Mouse (Mus musculus) hindbrain, embryonic 15.5 days (tissue): ENCODE data around the gene Plekhm3. TPM values are rescaled to one million over a fixed set of nuclear protein-coding genes. Genes with fewer than 3 reads are reported as not detected.

Source experiments
- ATAC-seq: fragments of 200-750 bp; cut with Nextera tagmentation; 2 replicates; pipeline ENCODE4 v1.8.0; 2017; ENCODE audit warnings: low read depth, moderate number of reproducible peaks, moderate TSS enrichment; ENCODE audit not compliant: low FRiP score
- H3K27ac ChIP-seq: fragments of 300-500 bp; sonication (generic); replicated peaks from 2 replicates; pipeline ENCODE4 v1.5.1; 2015; ENCODE audit warnings: mild to moderate bottlenecking, inconsistent platforms
- H3K27me3 ChIP-seq: fragments of 300-500 bp; sonication (generic); 2 replicates; pipeline ENCODE4 v1.6.1; 2015; ENCODE audit warnings: control low read depth, inconsistent platforms
- H3K36me3 ChIP-seq: fragments of 300-500 bp; sonication (generic); 2 replicates; pipeline ENCODE4 v1.6.1; 2015; ENCODE audit warnings: control low read depth, inconsistent platforms
- H3K4me1 ChIP-seq: fragments of 300-500 bp; sonication (generic); replicated peaks from 2 replicates; pipeline ENCODE4 v1.6.1; 2015; ENCODE audit warnings: control low read depth, inconsistent platforms
- H3K4me2 ChIP-seq: fragments of 300-500 bp; sonication (generic); 2 replicates; pipeline ENCODE4 v1.6.1; 2015; ENCODE audit warnings: moderate library complexity, mild to moderate bottlenecking, inconsistent platforms
- H3K4me3 ChIP-seq: fragments of 300-500 bp; sonication (generic); 2 replicates; pipeline ENCODE4 v1.5.1; 2015; ENCODE audit warnings: mild to moderate bottlenecking, inconsistent platforms
- H3K9ac ChIP-seq: fragments of 300-500 bp; sonication (generic); 2 replicates; pipeline ENCODE4 v1.6.1; 2015; ENCODE audit warnings: inconsistent platforms
- H3K9me3 ChIP-seq: fragments of 300-500 bp; sonication (generic); 2 replicates; pipeline ENCODE4 v1.6.1; 2016; ENCODE audit warnings: control low read depth, inconsistent platforms
- WGBS: fragments of 180-500 bp; shearing (Covaris S2); methylation state at CpG from one replicate; pipeline ENCODE4 v1.1.7; 2015; 5-methylcytosine and 5-hydroxymethylcytosine counted together
- polyA plus RNA-seq: library from polyadenylated mRNA; unstranded; fragments of >200 nt; fragmentation: Nextera tagmentation; extraction: Ambion mirVana; gene quantifications from 2 replicates; pipeline ENCODE4 v1.2.1, GENCODE M21; 2015

Plekhm3 gene
- polyA plus RNA-seq, 1 experiment from 2014 or later: 11.1 TPM

DNA sequence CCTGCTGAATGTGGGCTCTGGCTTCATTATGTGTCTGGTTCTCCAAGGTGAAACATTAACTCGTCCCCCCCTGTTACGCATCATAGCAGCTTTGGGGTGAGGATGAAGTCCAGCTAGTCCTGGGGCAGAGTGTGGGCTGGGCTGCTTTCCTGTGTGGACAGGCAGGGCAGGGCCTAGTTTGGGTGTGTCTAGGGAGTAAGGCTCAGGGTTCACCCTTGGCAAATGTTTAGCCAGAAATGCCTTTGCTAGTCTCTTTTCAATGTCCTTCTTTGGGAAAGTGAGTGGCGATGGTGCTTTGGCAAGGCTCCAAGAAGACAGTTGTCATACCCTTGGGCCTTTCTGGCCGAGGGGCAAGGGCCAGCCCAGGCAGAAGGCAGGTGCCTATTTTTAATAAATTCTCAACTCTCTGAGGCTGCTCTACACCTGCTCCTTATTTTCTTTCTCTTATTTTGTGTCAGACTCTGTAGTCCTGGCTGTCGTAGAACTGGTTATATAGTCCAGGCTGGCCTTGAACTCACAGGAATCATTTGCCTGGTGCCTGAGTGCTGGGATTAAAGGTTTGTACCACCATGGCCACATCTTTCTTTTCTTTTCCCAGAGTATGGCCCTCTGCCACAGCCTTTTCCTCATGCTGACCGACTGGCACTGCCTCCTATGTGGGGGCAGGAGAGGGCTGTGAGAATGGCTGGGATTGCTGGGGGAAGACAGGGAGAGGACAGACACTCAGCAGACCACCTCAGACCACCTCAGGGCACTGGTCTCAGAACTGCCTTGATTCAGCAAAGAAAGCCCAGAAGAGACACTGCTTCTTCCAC, 168.7 kb downstream of the Plekhm3 start:
- no peak overlapping the region for H3K4me2 ChIP-seq
- H3K9ac ChIP-seq: no peak overlapping the region
- peaks cover 17% of the 10 kb centered on the region for H3K4me1 ChIP-seq
- H3K27ac ChIP-seq: no peak overlapping the region
- no peak for ATAC-seq
- H3K9me3 ChIP-seq: no peaks in the 10 kb centered on the region
- no peaks in the 10 kb centered on the region for H3K27me3 ChIP-seq
- 69% methylated on average over 6 of the region's 6 CpGs for WGBS
- no peaks in the 10 kb centered on the region for H3K36me3 ChIP-seq
- H3K4me3 ChIP-seq: no peak overlapping the region

GRCm38 (mm10) chr1:64779863-64780262, 176.8 kb downstream of the Plekhm3 start:
- Histone ChIP-seq H3K4me1 (peaks cover 7% of the 10 kb centered on the region), H3K4me3 (0 out of 2 replicates have a peak overlapping the region, but pooled peaks have one; percentile 3), H3K27ac (no peak overlapping the region), H3K9me3 (no peaks in the 10 kb centered on the region), H3K27me3 (no peaks in the 10 kb centered on the region), H3K4me2 (peak overlapping the region; percentile 28), H3K36me3 (no peaks in the 10 kb centered on the region), H3K9ac (no peak overlapping the region)
- 13% methylated on average over 12 of the region's 12 CpGs for WGBS
- ATAC-seq: 0 out of 2 replicates have a peak, but pooled peaks have one; percentile 48

DNA sequence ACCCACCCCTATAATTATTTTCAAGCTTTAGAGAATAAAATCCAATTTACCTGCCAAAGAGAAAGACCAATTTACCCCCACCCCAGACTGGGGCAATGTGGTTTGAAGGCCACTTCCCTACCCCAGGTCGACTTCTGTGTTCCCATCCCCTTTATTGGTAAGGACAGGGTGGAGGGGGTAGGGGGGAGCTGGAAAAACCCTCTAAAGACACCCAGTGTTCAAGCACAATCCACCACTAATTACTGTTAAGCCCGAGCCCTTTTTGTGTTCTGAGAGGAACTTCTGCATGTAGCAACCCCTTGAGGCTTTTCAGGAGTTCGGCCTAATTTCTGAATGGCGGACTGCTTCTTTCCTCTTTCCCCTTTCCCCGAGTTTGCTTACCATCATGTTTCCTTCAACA, 177.2 kb downstream of the Plekhm3 start:
- peak overlapping the region; percentile 28 for H3K4me2 ChIP-seq
- ATAC-seq: no peak
- no peak overlapping the region for H3K4me3 ChIP-seq
- no peak overlapping the region for H3K9ac ChIP-seq
- H3K9me3 ChIP-seq: no peaks in the 10 kb centered on the region
- H3K27me3 ChIP-seq: no peaks in the 10 kb centered on the region
- H3K4me1 ChIP-seq: peaks cover 7% of the 10 kb centered on the region
- no peaks in the 10 kb centered on the region for H3K36me3 ChIP-seq
- 16% methylated on average over 5 of the region's 5 CpGs for WGBS
- H3K27ac ChIP-seq: no peak overlapping the region

DNA sequence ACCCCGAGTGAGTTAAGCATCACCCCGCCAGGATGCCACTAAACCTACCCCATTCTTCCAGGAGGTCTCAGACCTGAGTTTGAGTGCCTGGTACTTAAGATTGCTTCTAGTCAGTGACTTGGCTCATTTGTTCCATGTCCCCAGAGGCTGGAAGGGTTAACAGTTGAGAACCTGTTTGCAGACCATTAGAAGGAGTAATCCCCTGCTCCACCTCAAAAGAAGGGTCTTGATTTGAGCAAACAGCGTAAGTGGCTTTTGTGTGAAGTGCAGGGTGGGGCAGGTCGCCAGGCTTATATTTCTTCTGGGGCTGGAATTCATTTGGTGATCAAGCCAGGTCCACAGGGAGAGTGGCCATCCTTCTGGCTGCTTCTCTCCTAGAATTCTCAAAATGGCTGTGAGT, 183.3 kb downstream of the Plekhm3 start:
- Histone ChIP-seq H3K9me3 (no peaks in the 10 kb centered on the region), H3K27me3 (no peaks in the 10 kb centered on the region), H3K36me3 (no peaks in the 10 kb centered on the region), H3K4me1 (no peaks in the 10 kb centered on the region), H3K4me2 (no peak overlapping the region), H3K4me3 (no peak overlapping the region), H3K27ac (no peak overlapping the region), H3K9ac (no peak overlapping the region)
- 89% methylated on average over 4 of the region's 4 CpGs for WGBS
- ATAC-seq: no peak

DNA sequence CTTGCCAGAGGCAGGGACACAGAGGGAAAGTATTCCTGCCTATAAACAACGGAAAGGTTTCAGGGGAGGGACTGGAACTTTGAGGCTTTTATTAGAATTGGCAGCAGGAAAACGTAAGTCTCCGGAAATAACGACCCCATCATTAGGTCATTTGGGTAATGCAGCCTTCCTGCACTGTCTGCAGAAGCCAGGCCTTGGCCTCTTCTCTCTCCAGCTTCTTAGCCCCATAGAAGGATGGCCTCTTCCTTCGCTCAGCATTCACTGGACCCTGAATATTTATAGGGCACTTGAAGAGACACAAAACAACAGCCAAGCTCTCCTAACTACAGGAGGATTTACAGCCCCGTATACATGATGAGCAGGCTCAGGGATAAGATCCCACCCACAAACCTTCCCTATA, 186.5 kb downstream of the Plekhm3 start:
- Histone ChIP-seq H3K9ac (no peak overlapping the region), H3K4me1 (no peaks in the 10 kb centered on the region), H3K4me2 (no peak overlapping the region), H3K9me3 (no peaks in the 10 kb centered on the region), H3K27ac (no peak overlapping the region), H3K4me3 (no peak overlapping the region), H3K36me3 (no peaks in the 10 kb centered on the region), H3K27me3 (no peaks in the 10 kb centered on the region)
- WGBS: 61% methylated on average over 6 of the region's 6 CpGs
- ATAC-seq: no peak

DNA sequence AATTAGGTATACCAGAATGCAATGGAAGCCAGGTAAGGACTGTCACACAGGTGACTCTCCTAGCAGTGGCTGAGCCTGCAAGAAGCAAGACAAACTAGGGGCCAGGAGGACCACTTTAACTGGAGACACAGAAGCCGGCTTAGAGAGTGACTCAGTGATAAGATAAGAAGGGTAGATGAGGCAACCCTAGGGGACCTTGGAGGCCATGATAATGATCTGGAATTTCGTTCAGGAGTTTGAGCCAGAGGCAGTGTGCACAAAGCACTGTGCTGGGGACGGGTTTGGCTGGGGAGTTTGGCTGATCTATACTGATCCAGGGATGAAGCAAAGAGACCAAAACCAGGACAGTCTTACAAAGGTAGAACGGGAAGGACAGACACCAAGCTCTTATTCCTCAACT, 195.0 kb downstream of the Plekhm3 start:
- Histone ChIP-seq H3K4me3 (no peak overlapping the region), H3K36me3 (no peaks in the 10 kb centered on the region), H3K4me1 (no peaks in the 10 kb centered on the region), H3K9ac (no peak overlapping the region), H3K27ac (no peak overlapping the region), H3K4me2 (no peak overlapping the region), H3K9me3 (no peaks in the 10 kb centered on the region), H3K27me3 (no peaks in the 10 kb centered on the region)
- no peak for ATAC-seq
- WGBS: 83% methylated on average over 4 of the region's 4 CpGs

GRCm38 (mm10) chr1:64757766-64758165, 198.9 kb downstream of the Plekhm3 start:
- H3K4me2 ChIP-seq: no peak overlapping the region
- WGBS: 88% methylated on average over 5 of the region's 5 CpGs
- H3K9me3 ChIP-seq: no peaks in the 10 kb centered on the region
- H3K27me3 ChIP-seq: no peaks in the 10 kb centered on the region
- H3K4me3 ChIP-seq: no peak overlapping the region
- no peak overlapping the region for H3K27ac ChIP-seq
- ATAC-seq: no peak
- H3K4me1 ChIP-seq: no peaks in the 10 kb centered on the region
- H3K9ac ChIP-seq: no peak overlapping the region
- no peaks in the 10 kb centered on the region for H3K36me3 ChIP-seq

DNA sequence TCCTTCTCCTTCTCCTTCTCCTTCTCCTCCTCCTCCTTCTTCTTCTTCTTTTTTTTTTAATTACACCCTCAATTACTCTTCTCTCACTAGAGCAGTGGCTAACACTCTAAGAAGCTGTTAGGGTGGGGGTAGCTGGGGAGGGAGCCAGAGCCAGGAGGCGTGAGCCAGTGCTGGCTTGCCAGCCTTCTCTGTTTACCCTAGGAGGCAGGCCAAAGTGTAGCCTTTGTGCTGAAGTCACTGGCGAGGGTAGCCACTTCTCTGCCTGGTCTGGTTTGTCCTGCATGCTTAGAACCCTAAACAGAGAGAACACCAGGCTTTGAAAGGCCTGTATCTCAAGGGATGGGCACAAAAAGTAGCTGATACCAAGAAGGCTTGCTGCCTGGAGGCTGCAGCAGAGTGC, 199.4 kb downstream of the Plekhm3 start:
- H3K9ac ChIP-seq: no peak overlapping the region
- H3K4me3 ChIP-seq: no peak overlapping the region
- no peaks in the 10 kb centered on the region for H3K27me3 ChIP-seq
- peak; percentile 19; the same call in 1 of the 2 replicates for ATAC-seq
- H3K27ac ChIP-seq: no peak overlapping the region
- no peak overlapping the region for H3K4me2 ChIP-seq
- H3K4me1 ChIP-seq: no peaks in the 10 kb centered on the region
- 29% methylated on average over 2 of the region's 2 CpGs for WGBS
- H3K9me3 ChIP-seq: no peaks in the 10 kb centered on the region
- no peaks in the 10 kb centered on the region for H3K36me3 ChIP-seq

- no peak overlapping the region for H3K4me2 ChIP-seq
- no peak for ATAC-seq
- no peaks in the 10 kb centered on the region for H3K9me3 ChIP-seq
- H3K27me3 ChIP-seq: no peaks in the 10 kb centered on the region
- no peaks in the 10 kb centered on the region for H3K36me3 ChIP-seq
- no peak overlapping the region for H3K27ac ChIP-seq
- H3K4me1 ChIP-seq: no peaks in the 10 kb centered on the region
- no peak overlapping the region for H3K4me3 ChIP-seq
- 80% methylated on average over 10 of the region's 10 CpGs for WGBS
- no peak overlapping the region for H3K9ac ChIP-seq
These were observed 200.0 kb downstream of the Plekhm3 start for GRCm38 (mm10) chr1:64756640-64757030.

DNA sequence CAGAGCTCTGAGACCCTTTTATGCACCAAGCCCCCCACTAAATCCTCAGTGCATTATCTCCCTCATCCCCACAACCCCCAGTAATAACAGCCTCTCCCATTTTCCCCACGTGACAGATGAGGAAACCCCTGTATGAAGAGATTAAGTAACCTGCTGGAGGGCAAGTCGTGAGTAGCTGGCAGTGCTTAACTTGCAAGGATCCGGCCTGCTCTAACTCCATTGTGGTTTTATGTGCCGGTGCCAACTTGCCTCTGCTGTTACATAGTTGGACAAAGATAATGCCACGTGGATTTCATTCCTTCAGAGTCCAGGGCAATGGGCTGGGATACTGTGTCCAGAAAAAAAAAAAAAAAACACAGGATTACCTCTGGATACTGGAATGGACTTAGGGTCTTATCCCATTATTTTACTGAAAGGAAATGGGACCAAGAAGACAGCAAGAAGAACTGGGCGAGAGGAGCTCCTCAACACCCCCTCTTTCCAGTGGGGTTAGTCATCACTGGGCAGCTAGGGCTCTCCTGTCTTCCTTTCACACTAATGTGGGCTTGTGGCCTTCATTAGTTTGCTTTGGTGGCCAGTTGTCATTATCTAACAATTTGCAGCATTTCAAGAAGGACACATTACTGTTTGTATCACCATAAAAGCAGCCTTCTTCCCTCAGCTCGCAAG, 200.5 kb downstream of the Plekhm3 start:
- Histone ChIP-seq H3K4me2 (no peak overlapping the region), H3K9ac (no peak overlapping the region), H3K4me3 (no peak overlapping the region), H3K27me3 (no peaks in the 10 kb centered on the region), H3K9me3 (no peaks in the 10 kb centered on the region), H3K27ac (no peak overlapping the region), H3K36me3 (no peaks in the 10 kb centered on the region), H3K4me1 (no peaks in the 10 kb centered on the region)
- WGBS: 74% methylated on average over 7 of the region's 7 CpGs
- ATAC-seq: no peak

DNA sequence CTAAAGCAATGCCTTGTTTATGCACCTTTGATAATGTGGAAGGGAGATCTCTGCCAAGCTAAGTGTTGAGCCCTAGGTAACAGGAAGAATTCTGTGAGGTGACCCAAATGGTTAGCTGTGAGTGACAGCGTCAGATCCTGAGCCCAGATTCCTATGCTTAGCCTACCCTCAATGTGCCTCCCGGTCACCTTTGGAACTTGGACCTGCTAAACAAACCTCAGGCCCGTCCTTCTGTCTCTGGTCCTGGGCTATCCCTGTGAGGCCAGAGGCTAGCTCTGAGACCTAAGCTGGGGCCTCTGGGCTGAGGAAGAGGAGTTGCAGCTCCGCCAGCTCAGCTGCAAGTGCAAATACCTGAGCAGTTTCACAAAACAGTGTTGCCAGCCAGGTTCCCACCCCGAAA, 202.0 kb downstream of the Plekhm3 start:
- no peak overlapping the region for H3K27ac ChIP-seq
- H3K36me3 ChIP-seq: no peaks in the 10 kb centered on the region
- 96% methylated on average over 5 of the region's 5 CpGs for WGBS
- no peaks in the 10 kb centered on the region for H3K4me1 ChIP-seq
- no peak overlapping the region for H3K4me3 ChIP-seq
- no peak for ATAC-seq
- no peak overlapping the region for H3K4me2 ChIP-seq
- no peak overlapping the region for H3K9ac ChIP-seq
- H3K9me3 ChIP-seq: no peaks in the 10 kb centered on the region
- H3K27me3 ChIP-seq: no peaks in the 10 kb centered on the region

DNA sequence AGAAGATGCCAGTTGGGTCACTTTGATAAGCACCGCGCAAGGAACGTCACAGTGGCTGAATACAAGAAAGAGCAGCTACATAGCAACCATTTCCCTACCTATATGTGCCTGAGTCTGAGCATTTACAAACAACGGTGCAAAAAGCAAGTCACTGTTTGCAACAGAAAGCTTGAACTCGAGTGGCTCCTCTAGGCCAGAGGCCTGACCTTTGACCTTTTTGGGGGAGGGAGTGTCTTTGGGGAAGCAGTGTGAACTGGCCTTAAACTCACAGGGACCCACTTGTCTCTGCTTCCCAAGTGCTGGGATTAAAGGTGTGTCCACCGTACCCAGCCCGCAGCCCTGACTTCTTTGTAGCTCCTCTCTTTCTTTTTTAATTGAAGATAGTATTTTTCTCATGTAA, 203.0 kb downstream of the Plekhm3 start:
- H3K4me2 ChIP-seq: no peak overlapping the region
- no peaks in the 10 kb centered on the region for H3K27me3 ChIP-seq
- H3K4me3 ChIP-seq: no peak overlapping the region
- ATAC-seq: no peak
- WGBS: 79% methylated on average over 7 of the region's 7 CpGs
- H3K9ac ChIP-seq: no peak overlapping the region
- H3K4me1 ChIP-seq: no peaks in the 10 kb centered on the region
- H3K36me3 ChIP-seq: no peaks in the 10 kb centered on the region
- no peaks in the 10 kb centered on the region for H3K9me3 ChIP-seq
- H3K27ac ChIP-seq: no peak overlapping the region
